Mouse (Mus musculus) neutrophil, adult 83 days (primary cell): ENCODE measurements around the gene Gm7982. TPM values are rescaled to one million over a fixed set of nuclear protein-coding genes. Genes with fewer than 3 reads are reported as not detected.

Source experiments
- total RNA-seq, 2 experiments: library from RNA; stranded (reverse); gene quantifications; one replicate each; pipeline ENCODE4 v1.2.4; 2023

Gene Gm7982
- total RNA-seq: not detected

DNA sequence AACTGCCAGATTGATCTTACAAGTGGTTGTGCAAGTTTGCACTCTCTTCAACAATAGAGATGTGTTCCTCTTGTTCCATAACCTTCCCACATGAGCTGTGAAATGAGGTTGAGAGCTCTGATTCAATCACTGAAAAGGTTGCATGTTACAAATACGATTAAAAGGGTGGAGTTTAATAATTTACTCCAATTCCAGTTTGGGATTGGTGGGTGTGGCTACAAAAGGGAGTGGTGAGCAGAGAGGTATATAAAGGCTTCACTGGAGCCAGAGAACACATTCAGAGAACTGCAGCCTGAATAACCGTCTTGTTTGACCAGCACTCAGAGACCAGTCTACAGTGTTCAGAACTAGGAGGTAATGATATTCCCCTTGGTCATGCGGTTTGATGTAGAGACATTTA, at the start of gene Gm7982:
Gm7982 (plus strand) TSS at position 301 of the 400 bp plus-strand sequence.

DNA sequence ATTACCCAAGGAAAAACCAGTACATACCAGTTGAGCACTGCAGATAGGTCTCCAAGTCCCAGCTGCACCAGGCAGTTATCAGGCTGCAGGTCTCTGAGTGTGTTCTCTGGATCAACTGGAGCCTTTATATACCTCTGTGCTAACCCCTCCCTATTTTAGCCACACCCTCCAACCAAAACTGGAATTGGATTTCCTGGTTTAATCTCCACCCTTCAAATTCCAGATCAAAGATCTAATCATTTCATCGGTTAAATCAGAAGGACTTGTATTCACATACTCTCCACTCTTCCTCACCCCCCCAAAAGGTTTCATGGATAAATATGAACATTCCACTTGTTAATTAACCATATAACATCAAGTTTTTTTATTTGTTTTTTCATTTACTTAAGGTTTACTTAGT, 5.7 kb upstream of the Gm7982 start, which contains the start of gene Gm7978:
Gm7978 (minus strand) TSS at position 101 of the 400 bp plus-strand sequence.

DNA sequence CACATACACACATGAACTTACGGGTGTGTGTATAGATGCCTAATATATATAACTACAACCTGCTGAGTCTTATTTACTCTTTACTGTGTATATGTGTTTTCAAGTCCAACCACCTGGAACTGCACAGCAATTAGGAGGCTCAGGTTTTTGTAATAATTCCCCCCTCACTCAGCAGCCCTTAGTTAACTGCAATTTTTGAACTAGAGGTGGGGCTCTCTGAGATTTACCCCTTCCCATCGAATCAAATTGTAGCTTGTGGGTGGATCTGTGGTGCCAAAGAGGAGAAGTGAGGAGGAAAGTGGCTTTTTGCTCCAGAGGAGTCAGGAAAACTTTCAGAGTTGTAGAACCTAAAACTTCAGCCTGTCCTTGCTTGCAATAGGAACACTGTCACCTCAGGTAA, 33.9 kb downstream of the Gm7982 start, which contains the start of gene E330014E10Rik:
E330014E10Rik (plus strand) TSS at position 301 of the 400 bp plus-strand sequence.

Other genes starting within 250 kb of the Gm7982 start
- gene Gm3286, start 231.3 kb upstream of the Gm7982 start, total RNA-seq: not detected
- not detected for gene Gm7971, start 147.1 kb upstream of the Gm7982 start, total RNA-seq
- gene Gm7978, start 5.8 kb upstream of the Gm7982 start, total RNA-seq: not detected
- not detected for gene E330014E10Rik, start 34.0 kb downstream of the Gm7982 start, total RNA-seq
- gene Cxcl13, start 214.9 kb downstream of the Gm7982 start, total RNA-seq: not detected